Mouse (Mus musculus) liver, adult 2 months (tissue): ENCODE measurements around the gene Zc3h15.

Experiments used
- CTCF ChIP-seq: fragments of 200-500 bp; IDR thresholded peaks from 2 replicates; pipeline ENCODE4 v1.5.1; 2011; ENCODE audit warnings: low read depth, low read length, control low read depth
- POLR2A ChIP-seq: fragments of 200-500 bp; IDR thresholded peaks from 2 replicates; pipeline ENCODE4 v1.6.1; 2011; ENCODE audit warnings: low read length, control low read depth; ENCODE audit not compliant: insufficient read depth; ENCODE audit errors: extremely low read depth

- no peak for TF ChIP-seq CTCF
- no peak for TF ChIP-seq POLR2A
Observed at GRCm38 (mm10) chr2:83692651-83693545, 48.7 kb downstream of the Zc3h15 start.
